25 mouse cellular contexts compared by ENCODE assay signal in the genomic region with DNA sequence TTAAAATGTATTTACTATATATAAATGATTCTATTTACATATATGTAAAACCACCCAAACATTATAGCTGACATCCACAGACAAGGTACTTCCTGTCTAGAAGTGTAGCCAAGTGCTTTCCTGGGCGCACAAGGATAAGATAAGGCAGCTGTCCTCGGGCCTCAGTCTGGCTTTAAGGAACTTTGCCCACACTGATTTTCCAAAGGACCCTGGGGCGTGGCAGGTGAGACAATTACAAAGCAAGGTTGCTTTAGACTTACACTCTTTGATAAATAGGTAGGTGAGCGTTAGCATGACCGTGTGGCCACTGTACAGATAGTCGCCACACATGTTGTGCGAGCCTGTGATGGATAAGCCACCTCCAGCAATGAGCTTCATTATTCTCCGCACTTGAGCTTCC.
"Had no signal": no experiment of that assay in that cellular context is flagged by ENCODE, and none has a peak within 500 bp of the region (broad histone marks: within the 10 kb centered on the region; RNA-seq: fewer than 3 reads in every experiment).

No protein-coding gene starts in this region.

- H3K4me2 ChIP-seq: heart, embryonic 12.5 days; hindbrain, embryonic 12.5 days; hindbrain, embryonic 14.5 days; limb, embryonic 12.5 days; liver, embryonic 11.5 days; liver, embryonic 13.5 days had no signal

- ATAC-seq: hindbrain, embryonic 16.5 days; inflammation-experienced regulatory T-cells, adult 6 months had no signal

- H3K36me3 ChIP-seq: hindbrain, embryonic 10.5 days; limb, embryonic 10.5 days had no signal

- H3K27me3 ChIP-seq: heart, embryonic 12.5 days; hindbrain, embryonic 12.5 days; limb, embryonic 12.5 days; liver, embryonic 13.5 days had no signal

- DNase-seq: gastrocnemius, adult 2 months; gastrocnemius, postnatal 10 days; gastrocnemius, postnatal 25 days; heart, adult 2 months; heart, postnatal 10 days; heart, postnatal 4 days; kidney, adult 11 months; kidney, adult 2 months; kidney, adult 9 months; kidney, postnatal 10 days; kidney, postnatal 25 days; kidney, postnatal 4 days; liver; liver, embryonic 13.5 days had no signal

- H3K4me1 ChIP-seq: hindbrain, embryonic 10.5 days; hindbrain, embryonic 12.5 days; liver, embryonic 13.5 days had no signal

- H3K9me3 ChIP-seq: heart, embryonic 12.5 days; hindbrain, embryonic 10.5 days; hindbrain, embryonic 12.5 days; limb, embryonic 10.5 days; limb, embryonic 12.5 days; liver, embryonic 13.5 days had no signal

- H3K27ac ChIP-seq: gastrocnemius, adult 2 months; heart, adult 2 months; hindbrain, embryonic 10.5 days; hindbrain, embryonic 12.5 days; hindbrain, embryonic 14.5 days; layer of hippocampus, adult 2 months; left cerebral cortex, adult 2 months; limb, embryonic 10.5 days; limb, embryonic 12.5 days; liver, embryonic 13.5 days had no signal

- H3K9ac ChIP-seq: heart, embryonic 12.5 days; hindbrain, embryonic 12.5 days; hindbrain, embryonic 14.5 days; limb, embryonic 12.5 days; liver, embryonic 13.5 days had no signal

- H3K4me3 ChIP-seq: gastrocnemius, adult 2 months; heart, adult 2 months; heart, embryonic 12.5 days; hindbrain, embryonic 10.5 days; hindbrain, embryonic 12.5 days; layer of hippocampus, adult 2 months; left cerebral cortex, adult 2 months; limb, embryonic 10.5 days; limb, embryonic 12.5 days; liver, embryonic 13.5 days had no signal
